Mouse (Mus musculus) midbrain, embryonic 11.5 days (tissue): ENCODE measurements around the gene Spaca4. TPM values are rescaled to one million over a fixed set of nuclear protein-coding genes. Genes with fewer than 3 reads are reported as not detected.
A peak's percentile ranks its signal among the peaks of the same experiment; 100 is the strongest.

Experiments
- ATAC-seq: fragments of 200-750 bp; cut with Nextera tagmentation; 2 replicates; pipeline ENCODE4 v1.8.0; 2017; ENCODE audit warnings: moderate TSS enrichment, moderate library complexity; ENCODE audit not compliant: low FRiP score
- DNase-seq: peaks from one replicate; pipeline ENCODE4 v3.0.0; 2015; ENCODE audit warnings: low spot score; ENCODE audit errors: missing footprints
- H3K27ac ChIP-seq: fragments of 300-500 bp; sonication (generic); 2 replicates; pipeline ENCODE4 v1.5.1; 2014; ENCODE audit warnings: low read depth, low read length
- H3K27me3 ChIP-seq: fragments of 300-500 bp; sonication (generic); 2 replicates; pipeline ENCODE4 v1.6.1; 2014; ENCODE audit warnings: mild to moderate bottlenecking, low read length, moderate library complexity, mixed read lengths; ENCODE audit not compliant: control insufficient read depth, insufficient read depth
- H3K36me3 ChIP-seq: fragments of 300-500 bp; sonication (generic); 2 replicates; pipeline ENCODE4 v1.6.1; 2014; ENCODE audit warnings: mild to moderate bottlenecking, low read length, moderate library complexity, mixed read lengths; ENCODE audit not compliant: control insufficient read depth, insufficient read depth
- H3K4me1 ChIP-seq: fragments of 300-500 bp; sonication (generic); 2 replicates; pipeline ENCODE4 v1.6.1; 2014; ENCODE audit warnings: low read length; ENCODE audit not compliant: control insufficient read depth, insufficient read depth
- H3K4me2 ChIP-seq: fragments of 300-500 bp; sonication (generic); 2 replicates; pipeline ENCODE4 v1.6.1; 2014; ENCODE audit warnings: mild to moderate bottlenecking, moderate library complexity
- H3K4me3 ChIP-seq: fragments of 300-500 bp; sonication (generic); 2 replicates; pipeline ENCODE4 v1.5.1; 2014; ENCODE audit warnings: low read depth, low read length
- H3K9ac ChIP-seq: fragments of 300-500 bp; sonication (generic); 2 replicates; pipeline ENCODE4 v1.6.1; 2014; ENCODE audit warnings: low read length
- H3K9me3 ChIP-seq: fragments of 300-500 bp; sonication (generic); 2 replicates; pipeline ENCODE4 v1.6.1; 2016; ENCODE audit warnings: low read length; ENCODE audit not compliant: control insufficient read depth
- WGBS: fragments of 180-500 bp; shearing (Covaris S2); extraction: QIAGEN DNeasy Blood & Tissue Kit; methylation state at CpG from one replicate; pipeline ENCODE4 v1.1.7; 2014; 5-methylcytosine and 5-hydroxymethylcytosine counted together
- polyA plus RNA-seq: library from polyadenylated mRNA; unstranded; fragments of >200 nt; fragmentation: Nextera tagmentation; extraction: Ambion mirVana; gene quantifications from 2 replicates; pipeline ENCODE4 v1.2.1, GENCODE M21; 2014

Spaca4 gene
- not detected in 2 replicates for polyA plus RNA-seq

- no peak within 1 kb of the TSS for H3K4me2 ChIP-seq
- no peak within 1 kb of the TSS for H3K4me3 ChIP-seq
- H3K4me1 ChIP-seq, result no peaks in the 10 kb centered on the region
- no peaks in the 10 kb centered on the region for H3K27me3 ChIP-seq
- H3K27ac ChIP-seq, result no peak within 1 kb of the TSS
- ATAC-seq (no peak), DNase-seq (no peak)
- H3K36me3 ChIP-seq, result peaks cover 24% of the 10 kb centered on the region
- H3K9ac ChIP-seq, result no peak within 1 kb of the TSS
- WGBS, result 87% methylated on average over 11 of the region's 11 CpGs
- no peaks in the 10 kb centered on the region for H3K9me3 ChIP-seq
Observed at GRCm38 (mm10) chr7:45725713-45726112, at the start of gene Spaca4. TSS of gene Spaca4 (minus strand) at chr7:45725813.

- Histone ChIP-seq H3K27me3 (no peaks in the 10 kb centered on the region), H3K36me3 (no peaks in the 10 kb centered on the region), H3K4me1 (peaks cover 3% of the 10 kb centered on the region; the same call in 1 of the 2 replicates), H3K4me3 (no peak overlapping the region), H3K9me3 (no peaks in the 10 kb centered on the region), H3K4me2 (no peak overlapping the region), H3K27ac (no peak overlapping the region), H3K9ac (no peak overlapping the region)
- 83% methylated on average over 7 of the region's 7 CpGs for WGBS
- DNase-seq (no peak), ATAC-seq (no peak)
Observed at GRCm38 (mm10) chr7:45775237-45775636, 49.6 kb upstream of the Spaca4 start.

- no peak overlapping the region for H3K4me2 ChIP-seq
- H3K27me3 ChIP-seq, result no peaks in the 10 kb centered on the region
- no peak for ATAC-seq
- no peak overlapping the region for H3K9ac ChIP-seq
- WGBS, result 56% methylated on average over 4 of the region's 4 CpGs
- DNase-seq, result peak; percentile 77
- no peaks in the 10 kb centered on the region for H3K4me1 ChIP-seq
- no peaks in the 10 kb centered on the region for H3K36me3 ChIP-seq
- no peaks in the 10 kb centered on the region; the same call in 1 of the 2 replicates for H3K9me3 ChIP-seq
- H3K27ac ChIP-seq, result no peak overlapping the region
- no peak overlapping the region for H3K4me3 ChIP-seq
Observed at GRCm38 (mm10) chr7:45771101-45771500, 45.5 kb upstream of the Spaca4 start.

- Histone ChIP-seq H3K9me3 (no peaks in the 10 kb centered on the region; the same call in 1 of the 2 replicates), H3K4me2 (no peak overlapping the region), H3K36me3 (no peaks in the 10 kb centered on the region), H3K27me3 (no peaks in the 10 kb centered on the region), H3K9ac (no peak overlapping the region), H3K27ac (no peak overlapping the region), H3K4me3 (no peak overlapping the region), H3K4me1 (no peaks in the 10 kb centered on the region)
- ATAC-seq (no peak), DNase-seq (peak; percentile 21)
- 76% methylated on average over 8 of the region's 8 CpGs for WGBS
Observed at GRCm38 (mm10) chr7:45770427-45771082, 44.9 kb upstream of the Spaca4 start.

- Histone ChIP-seq H3K4me3 (no peak overlapping the region), H3K9ac (no peak overlapping the region), H3K36me3 (no peaks in the 10 kb centered on the region), H3K27ac (no peak overlapping the region), H3K9me3 (no peaks in the 10 kb centered on the region; the same call in 1 of the 2 replicates), H3K27me3 (no peaks in the 10 kb centered on the region), H3K4me2 (no peak overlapping the region), H3K4me1 (no peaks in the 10 kb centered on the region)
- no peak for ATAC-seq
- 88% methylated on average over 6 of the region's 6 CpGs for WGBS
- DNase-seq, result no peak
Observed at GRCm38 (mm10) chr7:45767500-45767899, 41.9 kb upstream of the Spaca4 start.

GRCm38 (mm10) chr7:45766764-45767163, 41.2 kb upstream of the Spaca4 start:
- Histone ChIP-seq H3K4me2 (no peak overlapping the region), H3K27ac (no peak overlapping the region), H3K9ac (no peak overlapping the region), H3K27me3 (no peaks in the 10 kb centered on the region), H3K4me1 (no peaks in the 10 kb centered on the region), H3K9me3 (no peaks in the 10 kb centered on the region; the same call in 1 of the 2 replicates), H3K36me3 (no peaks in the 10 kb centered on the region), H3K4me3 (no peak overlapping the region)
- DNase-seq (no peak), ATAC-seq (no peak)
- WGBS, result 40% methylated on average over 5 of the region's 8 CpGs

GRCm38 (mm10) chr7:45765995-45766394, 40.4 kb upstream of the Spaca4 start:
- 61% methylated on average over 8 of the region's 8 CpGs for WGBS

GRCm38 (mm10) chr7:45760151-45760550, 34.5 kb upstream of the Spaca4 start:
- Histone ChIP-seq H3K9me3 (no peaks in the 10 kb centered on the region), H3K4me3 (no peak overlapping the region), H3K4me1 (no peaks in the 10 kb centered on the region), H3K9ac (no peak overlapping the region), H3K4me2 (no peak overlapping the region), H3K36me3 (no peaks in the 10 kb centered on the region), H3K27ac (no peak overlapping the region), H3K27me3 (peaks cover 14% of the 10 kb centered on the region; the same call in 1 of the 2 replicates)
- peak; percentile 75 for DNase-seq
- no peak for ATAC-seq
- WGBS, result 66% methylated on average over 5 of the region's 5 CpGs

More at GRCm38 (mm10) chr7:45765995-45766394, 40.4 kb upstream of the Spaca4 start:
- Histone ChIP-seq H3K4me2 (no peak overlapping the region), H3K9me3 (no peaks in the 10 kb centered on the region; the same call in 1 of the 2 replicates), H3K4me1 (no peaks in the 10 kb centered on the region), H3K36me3 (no peaks in the 10 kb centered on the region), H3K27me3 (no peaks in the 10 kb centered on the region), H3K27ac (no peak overlapping the region), H3K9ac (no peak overlapping the region), H3K4me3 (no peak overlapping the region)
- ATAC-seq (no peak), DNase-seq (no peak)

- Histone ChIP-seq H3K36me3 (no peaks in the 10 kb centered on the region), H3K4me2 (peak overlapping the region; percentile 25; the same call in 1 of the 2 replicates), H3K9ac (no peak overlapping the region), H3K27me3 (peaks cover 14% of the 10 kb centered on the region; the same call in 1 of the 2 replicates), H3K27ac (no peak overlapping the region), H3K4me1 (no peaks in the 10 kb centered on the region), H3K4me3 (no peak overlapping the region; the same call in 1 of the 2 replicates), H3K9me3 (no peaks in the 10 kb centered on the region)
- DNase-seq, result no peak
- no peak for ATAC-seq
- 12% methylated on average over 27 of the region's 27 CpGs for WGBS
Observed at GRCm38 (mm10) chr7:45759400-45759799, 33.8 kb upstream of the Spaca4 start.
